Mouse (Mus musculus) midbrain, embryonic 16.5 days (tissue): Measurements from ENCODE around the gene Chrna9. TPM values are rescaled to one million over a fixed set of nuclear protein-coding genes. Genes with fewer than 3 reads are reported as not detected.

Source experiments
- ATAC-seq: fragments of 200-750 bp; cut with Nextera tagmentation; 2 replicates; pipeline ENCODE4 v1.8.0; 2017; ENCODE audit warnings: moderate TSS enrichment
- H3K27ac ChIP-seq: fragments of 300-500 bp; sonication (generic); 2 replicates; pipeline ENCODE4 v1.5.1; 2014; ENCODE audit warnings: mild to moderate bottlenecking, low read length, mixed read lengths
- H3K27me3 ChIP-seq: fragments of 300-500 bp; sonication (generic); 2 replicates; pipeline ENCODE4 v1.6.1; 2014; ENCODE audit warnings: low read depth, low read length, mixed read lengths; ENCODE audit not compliant: control insufficient read depth, insufficient read depth
- H3K36me3 ChIP-seq: fragments of 300-500 bp; sonication (generic); 2 replicates; pipeline ENCODE4 v1.6.1; 2014; ENCODE audit warnings: mild to moderate bottlenecking, low read length, moderate library complexity, mixed read lengths; ENCODE audit not compliant: control insufficient read depth, insufficient read depth
- H3K4me1 ChIP-seq: fragments of 300-500 bp; sonication (generic); 2 replicates; pipeline ENCODE4 v1.6.1; 2014; ENCODE audit warnings: mild to moderate bottlenecking, low read length, mixed read lengths; ENCODE audit not compliant: control insufficient read depth, insufficient read depth
- H3K4me2 ChIP-seq: fragments of 300-500 bp; sonication (generic); 2 replicates; pipeline ENCODE4 v1.6.1; 2014; ENCODE audit warnings: mild to moderate bottlenecking, low read length, mixed read lengths
- H3K4me3 ChIP-seq: fragments of 300-500 bp; sonication (generic); 2 replicates; pipeline ENCODE4 v1.5.1; 2014; ENCODE audit warnings: low read depth, mild to moderate bottlenecking, low read length, moderate library complexity, mixed read lengths
- H3K9ac ChIP-seq: fragments of 300-500 bp; sonication (generic); 2 replicates; pipeline ENCODE4 v1.6.1; 2014; ENCODE audit warnings: low read depth, low read length, mixed read lengths
- H3K9me3 ChIP-seq: fragments of 300-500 bp; sonication (generic); replicated peaks from 2 replicates; pipeline ENCODE4 v1.6.1; 2014; ENCODE audit warnings: mild to moderate bottlenecking, low read length, mixed read lengths; ENCODE audit not compliant: control insufficient read depth, poor library complexity, severe bottlenecking
- WGBS: fragments of 180-500 bp; shearing (Covaris S2); extraction: QIAGEN DNeasy Blood & Tissue Kit; methylation state at CpG from one replicate; pipeline ENCODE4 v1.1.7; 2014; 5-methylcytosine and 5-hydroxymethylcytosine counted together
- polyA plus RNA-seq: library from polyadenylated mRNA; unstranded; fragments of >200 nt; fragmentation: Nextera tagmentation; extraction: Ambion mirVana; gene quantifications from 2 replicates; pipeline ENCODE4 v1.2.1, GENCODE M21; 2015

The Chrna9 gene
- polyA plus RNA-seq: not detected in 2 replicates

- H3K27ac ChIP-seq: no peak within 1 kb of the TSS
- H3K4me1 ChIP-seq: no peaks in the 10 kb centered on the region
- no peak within 1 kb of the TSS for H3K9ac ChIP-seq
- 90% methylated on average over 5 of the region's 5 CpGs for WGBS
- no peak within 1 kb of the TSS for H3K4me2 ChIP-seq
- no peaks in the 10 kb centered on the region for H3K36me3 ChIP-seq
- no peak within 1 kb of the TSS for H3K4me3 ChIP-seq
- no peak for ATAC-seq
- H3K27me3 ChIP-seq: no peaks in the 10 kb centered on the region
- no peaks in the 10 kb centered on the region for H3K9me3 ChIP-seq
Measured at GRCm38 (mm10) chr5:65934783-65935182, at the start of gene Chrna9. Gene Chrna9 (plus strand): TSS chr5:65934921.

- Histone ChIP-seq H3K4me2 (no peak overlapping the region), H3K9ac (no peak overlapping the region), H3K4me1 (no peaks in the 10 kb centered on the region), H3K4me3 (no peak overlapping the region), H3K27me3 (no peaks in the 10 kb centered on the region), H3K36me3 (no peaks in the 10 kb centered on the region), H3K27ac (no peak overlapping the region), H3K9me3 (no peaks in the 10 kb centered on the region)
- ATAC-seq: no peak
- 41% methylated on average over 15 of the region's 15 CpGs for WGBS
Measured at GRCm38 (mm10) chr5:65885699-65886443, 48.9 kb upstream of the Chrna9 start.

GRCm38 (mm10) chr5:65888102-65888501 lies 46.6 kb upstream of the Chrna9 start:
- H3K4me1 ChIP-seq: no peaks in the 10 kb centered on the region
- no peaks in the 10 kb centered on the region for H3K27me3 ChIP-seq
- no peak overlapping the region for H3K27ac ChIP-seq
- 90% methylated on average over 5 of the region's 5 CpGs for WGBS
- H3K9me3 ChIP-seq: no peaks in the 10 kb centered on the region
- no peak for ATAC-seq
- no peak overlapping the region for H3K9ac ChIP-seq
- H3K4me3 ChIP-seq: no peak overlapping the region
- no peaks in the 10 kb centered on the region for H3K36me3 ChIP-seq
- H3K4me2 ChIP-seq: no peak overlapping the region

GRCm38 (mm10) chr5:65888998-65889397 lies 45.7 kb upstream of the Chrna9 start:
- no peak overlapping the region for H3K4me2 ChIP-seq
- no peaks in the 10 kb centered on the region for H3K27me3 ChIP-seq
- no peak overlapping the region for H3K4me3 ChIP-seq
- ATAC-seq: no peak
- H3K36me3 ChIP-seq: no peaks in the 10 kb centered on the region
- H3K4me1 ChIP-seq: no peaks in the 10 kb centered on the region
- 71% methylated on average over 5 of the region's 5 CpGs for WGBS
- H3K27ac ChIP-seq: no peak overlapping the region
- H3K9ac ChIP-seq: no peak overlapping the region
- no peaks in the 10 kb centered on the region for H3K9me3 ChIP-seq

- WGBS: 66% methylated on average over 14 of the region's 14 CpGs
- H3K9me3 ChIP-seq: no peaks in the 10 kb centered on the region
- H3K4me1 ChIP-seq: no peaks in the 10 kb centered on the region
- H3K4me2 ChIP-seq: no peak overlapping the region
- no peak for ATAC-seq
- no peaks in the 10 kb centered on the region for H3K36me3 ChIP-seq
- H3K4me3 ChIP-seq: no peak overlapping the region
- no peak overlapping the region for H3K27ac ChIP-seq
- H3K9ac ChIP-seq: no peak overlapping the region
- H3K27me3 ChIP-seq: no peaks in the 10 kb centered on the region
Measured at GRCm38 (mm10) chr5:65891251-65891826, 43.4 kb upstream of the Chrna9 start.

GRCm38 (mm10) chr5:65895121-65895692 lies 39.5 kb upstream of the Chrna9 start:
- 89% methylated on average over 6 of the region's 6 CpGs for WGBS

GRCm38 (mm10) chr5:65895764-65896163 lies 39.0 kb upstream of the Chrna9 start:
- no peaks in the 10 kb centered on the region for H3K9me3 ChIP-seq
- ATAC-seq: no peak
- WGBS: 64% methylated on average over 7 of the region's 7 CpGs
- H3K4me1 ChIP-seq: peaks cover under 1% of the 10 kb centered on the region; the same call in 1 of the 2 replicates
- no peaks in the 10 kb centered on the region for H3K36me3 ChIP-seq
- no peak overlapping the region for H3K9ac ChIP-seq
- H3K4me2 ChIP-seq: no peak overlapping the region
- no peaks in the 10 kb centered on the region for H3K27me3 ChIP-seq
- no peak overlapping the region for H3K4me3 ChIP-seq
- H3K27ac ChIP-seq: no peak overlapping the region

More at GRCm38 (mm10) chr5:65895121-65895692, 39.5 kb upstream of the Chrna9 start:
- Histone ChIP-seq H3K27me3 (no peaks in the 10 kb centered on the region), H3K4me1 (no peaks in the 10 kb centered on the region), H3K36me3 (no peaks in the 10 kb centered on the region), H3K4me3 (no peak overlapping the region), H3K9me3 (no peaks in the 10 kb centered on the region), H3K4me2 (no peak overlapping the region), H3K9ac (no peak overlapping the region), H3K27ac (no peak overlapping the region)
- ATAC-seq: no peak

- Histone ChIP-seq H3K9ac (no peak overlapping the region), H3K9me3 (no peaks in the 10 kb centered on the region), H3K27ac (no peak overlapping the region), H3K36me3 (no peaks in the 10 kb centered on the region), H3K4me3 (no peak overlapping the region), H3K4me2 (no peak overlapping the region), H3K27me3 (no peaks in the 10 kb centered on the region), H3K4me1 (peaks cover 2% of the 10 kb centered on the region; the same call in 1 of the 2 replicates)
- ATAC-seq: no peak
- 94% methylated on average over 2 of the region's 2 CpGs for WGBS
Measured at GRCm38 (mm10) chr5:65897731-65898130, 37.0 kb upstream of the Chrna9 start.

GRCm38 (mm10) chr5:65898683-65899082 lies 36.0 kb upstream of the Chrna9 start:
- no peak overlapping the region for H3K4me2 ChIP-seq
- H3K36me3 ChIP-seq: no peaks in the 10 kb centered on the region
- WGBS: 91% methylated on average over 3 of the region's 3 CpGs
- H3K4me1 ChIP-seq: peaks cover 2% of the 10 kb centered on the region; the same call in 1 of the 2 replicates
- H3K9me3 ChIP-seq: no peaks in the 10 kb centered on the region; the same call in 1 of the 2 replicates
- ATAC-seq: no peak
- H3K27me3 ChIP-seq: no peaks in the 10 kb centered on the region
- no peak overlapping the region for H3K9ac ChIP-seq
- no peak overlapping the region for H3K4me3 ChIP-seq
- H3K27ac ChIP-seq: no peak overlapping the region
